Mouse (Mus musculus) kidney, postnatal 14 days (tissue): Measurements from ENCODE around the gene Olfr836.
"Not testable (repeated sequence)": the region's sequence is repeated elsewhere in the genome, so short reads cannot be mapped to it uniquely, and the experiment has no call there.

Experiments
- DNase-seq: peaks from one replicate; pipeline ENCODE4 v3.0.0; 2022; ENCODE audit warnings: mixed read lengths

Olfr836 gene

DNA sequence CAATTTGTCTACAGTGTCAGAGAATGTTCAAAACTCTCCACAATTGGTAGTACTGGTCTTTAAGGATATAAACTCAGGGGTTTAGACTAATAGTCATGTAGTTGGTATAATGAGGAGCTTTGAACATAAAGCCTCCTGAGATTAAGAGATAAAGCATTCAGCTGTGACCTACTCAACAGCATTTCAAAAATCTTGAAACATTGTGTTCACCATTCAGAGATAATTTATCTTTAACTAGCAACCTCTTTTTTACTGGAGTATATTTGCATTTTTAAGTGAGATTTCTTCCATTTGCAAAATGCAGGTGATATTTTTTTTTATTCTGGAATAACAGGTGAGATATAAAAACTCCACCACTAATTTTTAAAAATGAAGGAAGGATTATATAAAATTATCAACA lies at the start of gene Olfr836:
Olfr836 (plus strand) TSS at position 301 of the 400 bp plus-strand sequence.
- no peak for DNase-seq

DNA sequence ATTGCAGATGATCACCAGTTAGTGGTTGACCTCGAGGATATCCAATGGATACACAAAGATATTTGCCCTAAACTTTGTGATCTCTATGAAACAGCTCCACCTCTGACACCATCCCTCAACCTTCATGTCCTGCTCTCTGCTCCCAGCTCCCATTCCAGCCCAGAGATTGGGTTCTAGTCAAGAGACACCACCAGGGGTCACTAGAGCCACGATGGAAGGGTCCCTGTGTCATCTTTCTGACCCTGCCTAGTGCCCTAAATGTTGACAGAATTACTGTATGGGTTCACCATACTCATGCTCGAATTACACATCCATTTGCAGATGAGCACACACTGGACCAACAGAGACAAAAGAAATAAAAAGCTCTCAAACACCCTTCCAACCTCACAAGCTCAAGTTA lies 35.2 kb upstream of the Olfr836 start:
- no peak for DNase-seq

DNA sequence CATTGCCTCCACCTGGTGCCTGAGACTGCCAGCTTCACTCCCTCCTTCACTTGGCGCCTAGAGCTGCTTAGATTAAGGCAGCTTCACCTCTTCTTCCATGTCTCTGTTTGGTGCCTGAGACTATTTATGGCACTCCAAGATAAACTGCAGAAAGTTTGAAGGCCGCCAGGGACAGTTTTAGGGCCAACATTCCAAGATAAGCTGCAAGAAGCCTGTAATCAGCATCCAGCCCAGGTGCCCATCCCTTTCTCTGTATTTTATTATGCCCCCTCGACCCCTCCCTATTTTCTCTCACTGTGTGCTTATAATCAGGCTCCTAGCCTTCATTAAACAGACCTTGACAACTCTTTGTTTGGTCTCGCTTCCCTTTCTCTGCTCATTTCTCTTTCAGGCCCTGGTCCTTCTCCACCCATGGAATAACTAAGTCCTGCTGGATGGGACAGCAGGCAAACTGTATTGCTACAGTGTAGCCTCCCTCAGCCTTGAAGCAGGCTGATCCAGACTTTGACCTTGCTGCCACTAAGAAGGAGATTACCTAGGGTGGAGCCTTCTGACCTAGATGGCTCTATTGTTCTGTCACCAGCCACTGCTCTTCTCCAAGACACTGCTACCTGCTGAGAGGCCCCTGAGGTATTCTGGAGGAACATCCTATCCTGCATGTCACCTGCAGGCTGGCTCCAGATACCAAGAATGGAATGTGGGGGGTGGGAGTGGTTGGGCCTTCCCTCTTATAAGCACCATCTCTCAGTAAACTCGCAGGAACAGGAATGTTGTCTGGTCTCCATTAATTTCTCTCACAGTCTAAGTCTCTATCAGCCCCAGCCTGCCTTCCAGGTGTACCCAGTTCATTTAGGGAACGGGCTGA lies 27.1 kb upstream of the Olfr836 start:
- not testable (repeated sequence) for DNase-seq

DNA sequence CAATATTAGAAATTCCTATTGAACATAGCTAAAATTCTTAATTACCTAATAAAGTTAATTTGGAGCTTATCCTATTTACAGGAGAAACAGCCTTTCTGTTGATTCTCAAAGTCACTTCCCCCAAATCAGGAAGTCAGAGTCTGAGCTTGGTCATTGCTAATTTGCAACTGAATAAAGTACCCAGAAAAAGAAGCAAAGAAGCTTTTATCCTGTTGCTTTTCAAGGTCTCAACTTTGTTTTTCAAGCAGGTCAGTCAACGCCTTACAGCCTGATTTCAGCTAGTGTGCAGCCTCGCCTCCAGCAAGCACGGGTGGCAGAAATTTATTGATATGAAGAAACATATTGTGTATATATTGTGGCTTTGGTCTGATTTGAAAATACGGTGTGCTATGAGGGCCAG lies 22.9 kb upstream of the Olfr836 start:
- no peak for DNase-seq

DNA sequence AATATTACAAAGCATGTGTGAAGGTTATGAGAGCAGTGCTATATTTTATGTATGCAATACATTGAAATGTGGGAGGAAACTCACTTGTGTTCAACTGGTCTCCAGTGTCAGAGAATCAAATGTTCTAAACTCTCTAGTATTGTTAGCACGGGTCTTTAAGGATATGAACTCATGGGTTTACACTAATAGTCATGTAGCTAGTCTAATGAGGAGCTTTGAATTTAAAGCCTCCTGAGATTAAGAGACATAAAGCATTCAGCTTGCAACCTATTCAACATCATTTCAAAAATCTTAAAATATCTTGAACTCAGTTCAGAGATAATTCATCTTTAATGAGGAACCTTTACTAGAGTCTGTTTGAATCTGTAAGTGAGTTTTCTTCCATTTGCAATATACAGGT lies 15.8 kb downstream of the Olfr836 start, which contains the start of gene Olfr837:
Olfr837 (plus strand) TSS at position 301 of the 400 bp plus-strand sequence.
- no peak for DNase-seq
